Mouse (Mus musculus) lung, postnatal 0 days (tissue): Measurements from ENCODE around the gene Asic2.

Source experiments
- CTCF ChIP-seq: IDR thresholded peaks from 2 replicates; pipeline ENCODE4 v1.5.1; 2016; ENCODE audit warnings: antibody characterized with exemption, mild to moderate bottlenecking
- EP300 ChIP-seq: IDR thresholded peaks from 2 replicates; pipeline ENCODE4 v1.6.1; 2016; ENCODE audit warnings: antibody characterized with exemption, mild to moderate bottlenecking, control low read depth

DNA sequence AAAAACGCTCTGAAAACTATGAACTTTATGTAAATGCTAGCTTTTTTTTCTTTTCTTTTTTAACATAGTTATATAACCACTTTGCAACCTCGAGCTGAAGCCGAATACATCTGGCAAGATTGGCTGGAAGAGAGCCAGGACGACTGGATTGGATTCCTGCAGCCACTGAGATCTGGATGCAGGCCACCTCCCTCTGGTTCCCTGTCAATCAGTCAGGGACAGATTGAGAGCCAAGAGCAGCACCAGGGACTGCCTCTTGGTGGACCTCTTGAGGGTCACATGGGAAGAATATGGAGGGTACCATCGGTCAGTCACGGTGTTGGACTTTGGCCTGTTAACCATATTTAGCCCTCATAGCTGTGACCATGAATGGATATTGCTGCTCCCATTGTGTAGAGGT is 994.3 kb downstream of the Asic2 start:
- no peak for TF ChIP-seq CTCF
- TF ChIP-seq EP300: no peak
